Mouse (Mus musculus): ENCODE data around the gene Pold1.

Pold1 gene

GRCm38 (mm10) chr7:44538756-44539624 is 9.7 kb downstream of the Pold1 start:
- DNase-seq = no peak

GRCm38 (mm10) chr7:44537496-44537895 is 11.2 kb downstream of the Pold1 start:
- DNase-seq = no peak

- no peak for DNase-seq
Measured at GRCm38 (mm10) chr7:44537009-44537408, 11.6 kb downstream of the Pold1 start.

- no peak for DNase-seq
Measured at GRCm38 (mm10) chr7:44536590-44536968, 12.1 kb downstream of the Pold1 start.

GRCm38 (mm10) chr7:44535657-44536589 is 12.7 kb downstream of the Pold1 start:
- DNase-seq = no peak

- no peak for DNase-seq
Measured at GRCm38 (mm10) chr7:44534656-44535441, 13.8 kb downstream of the Pold1 start.

GRCm38 (mm10) chr7:44534242-44534641 is 14.4 kb downstream of the Pold1 start:
- no peak for DNase-seq

GRCm38 (mm10) chr7:44533746-44534045 is 15.0 kb downstream of the Pold1 start:
- DNase-seq = no peak

- DNase-seq = no peak
Measured at GRCm38 (mm10) chr7:44532918-44533745, 15.5 kb downstream of the Pold1 start.

GRCm38 (mm10) chr7:44531946-44532732 is 16.5 kb downstream of the Pold1 start, which contains the start of gene Spib:
Spib (minus strand) TSS chr7:44532071.
- no peak for DNase-seq

- DNase-seq = no peak
Measured at GRCm38 (mm10) chr7:44531207-44531606, 17.4 kb downstream of the Pold1 start.

GRCm38 (mm10) chr7:44530507-44530906 is 18.1 kb downstream of the Pold1 start:
- no peak for DNase-seq

- no peak for DNase-seq
Measured at GRCm38 (mm10) chr7:44529518-44529917, 19.1 kb downstream of the Pold1 start.

- peak; percentile 85 for DNase-seq
Measured at GRCm38 (mm10) chr7:44527483-44528398, 20.9 kb downstream of the Pold1 start.

- DNase-seq = no peak
Measured at GRCm38 (mm10) chr7:44526414-44527154, 22.1 kb downstream of the Pold1 start.

GRCm38 (mm10) chr7:44525126-44525832 is 23.4 kb downstream of the Pold1 start:
- DNase-seq = no peak

- no peak for DNase-seq
Measured at GRCm38 (mm10) chr7:44524502-44524901, 24.1 kb downstream of the Pold1 start, which contains the start of gene Mybpc2. Mybpc2 (minus strand) TSS chr7:44524656.

- DNase-seq = no peak
Measured at GRCm38 (mm10) chr7:44523056-44523455, 25.6 kb downstream of the Pold1 start.

GRCm38 (mm10) chr7:44521710-44522109 is 26.9 kb downstream of the Pold1 start:
- DNase-seq = peak; percentile 81

Measured in thymus, postnatal 25 days (tissue).